Mouse (Mus musculus) spleen, postnatal 4 days (tissue): ENCODE results near the gene Hdac4.

Source experiments
- DNase-seq, 2 experiments: peaks; one replicate each; pipeline ENCODE4 v3.0.0; 2022; ENCODE audit warnings: low spot score in 2 of 2

The Hdac4 gene

DNA sequence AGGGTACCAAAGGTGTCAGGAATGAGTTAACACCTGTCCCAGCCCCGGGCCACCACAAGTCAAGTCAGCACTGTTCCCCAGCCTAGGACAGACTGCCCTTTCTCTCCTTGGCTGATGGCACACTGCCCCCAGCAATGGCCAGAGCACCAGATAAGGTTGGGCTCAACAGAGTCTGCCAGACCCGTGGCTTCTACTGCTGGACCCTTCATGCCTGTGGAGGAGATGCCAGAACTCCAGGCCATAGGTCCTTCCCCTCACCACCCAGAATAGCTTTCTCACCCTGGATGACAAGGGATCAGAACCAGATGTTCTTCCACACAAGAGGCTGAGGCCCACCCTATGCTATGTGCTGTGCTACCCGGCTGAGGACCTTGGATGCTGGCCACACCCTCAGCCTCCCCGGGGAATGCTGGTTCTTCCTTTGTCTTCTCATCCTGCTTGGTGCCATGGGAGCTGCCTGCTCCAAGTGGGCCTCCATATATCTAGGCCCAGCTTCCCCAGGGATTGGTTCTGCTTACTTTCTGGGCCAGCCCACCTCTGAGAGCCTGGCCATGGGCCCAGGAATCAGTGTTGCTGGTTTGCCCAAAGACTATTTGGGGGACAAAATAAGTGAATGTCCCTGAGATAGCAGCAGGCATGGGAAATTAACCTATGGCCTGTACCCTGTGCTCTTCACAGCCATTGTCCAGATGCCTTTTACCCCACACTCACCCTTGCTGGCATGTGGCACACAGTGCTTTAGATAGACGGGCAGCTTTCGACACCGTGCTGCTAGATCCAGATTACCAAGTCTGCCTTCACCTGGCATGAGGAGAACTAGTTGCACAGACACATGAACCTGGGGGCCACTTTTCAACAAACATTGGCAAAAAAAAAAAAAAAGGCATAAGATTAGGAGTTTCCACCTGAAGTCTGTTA lies 273.0 kb downstream of the Hdac4 start:
- DNase-seq = no peak

DNA sequence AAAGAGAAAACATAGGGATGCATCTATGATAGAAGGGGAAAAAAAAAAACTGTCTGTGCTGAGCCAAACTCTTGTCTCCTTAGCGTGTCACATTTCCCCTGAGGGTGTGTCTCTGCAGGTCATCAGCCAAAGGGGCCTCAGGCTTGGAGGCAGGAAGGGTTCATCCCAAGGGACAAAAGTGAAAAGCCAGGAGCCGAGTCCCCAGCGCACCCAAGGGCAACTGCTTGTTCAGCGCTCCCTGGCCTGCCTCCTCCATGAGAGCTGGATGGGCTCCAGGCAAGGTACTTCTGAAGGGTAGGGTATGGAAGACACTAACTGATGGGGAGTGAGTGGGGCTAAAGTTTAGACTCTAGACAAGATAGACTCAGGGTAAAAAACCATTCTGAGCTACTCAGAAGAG lies 273.8 kb downstream of the Hdac4 start:
- DNase-seq = no peak

DNA sequence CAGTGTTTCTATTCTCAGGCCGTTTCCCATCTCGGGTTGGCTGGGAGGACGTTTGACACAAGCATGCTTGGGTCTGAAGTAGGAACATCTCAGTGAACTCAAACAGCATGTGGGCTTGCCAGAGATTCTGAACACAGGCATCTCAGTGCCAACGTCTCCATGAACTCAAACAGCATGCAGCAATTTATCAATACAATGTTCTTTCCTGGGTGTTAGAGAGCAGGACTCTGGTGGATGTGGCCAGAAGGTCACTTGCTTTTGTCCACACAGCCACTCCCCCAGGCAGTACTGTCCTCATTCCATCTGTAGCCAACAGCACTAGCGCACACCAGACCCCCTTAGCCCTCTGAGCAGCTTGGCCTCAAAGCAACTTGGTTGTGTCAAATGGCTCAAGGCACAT lies 274.2 kb downstream of the Hdac4 start:
- no peak for DNase-seq

DNA sequence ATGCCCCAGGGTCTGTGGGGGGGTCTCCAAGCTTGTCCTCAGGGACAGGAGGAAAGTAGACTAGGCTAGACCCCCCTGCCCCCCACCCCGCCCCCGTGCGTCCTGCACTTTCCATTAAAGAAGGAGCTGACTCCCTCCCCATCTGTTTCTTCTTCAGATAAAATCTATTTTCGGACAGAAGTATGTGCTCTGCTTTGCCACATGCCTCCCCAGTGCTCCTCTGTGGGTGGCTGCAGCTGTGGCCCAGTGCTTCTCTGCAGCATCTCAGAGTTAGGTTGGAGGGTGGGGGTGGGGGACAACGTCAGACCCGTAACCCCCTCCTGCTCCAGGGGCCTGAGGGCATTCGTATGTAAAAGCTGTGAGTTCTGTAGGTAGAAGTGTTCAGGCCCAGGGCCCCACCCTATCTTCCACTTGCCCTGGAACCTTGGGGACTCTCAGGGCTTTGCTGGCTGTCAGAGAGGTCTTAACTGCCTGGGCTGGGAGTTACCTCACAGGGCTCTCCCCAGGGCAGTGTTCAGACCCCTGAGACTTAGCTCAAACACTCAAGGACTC lies 275.4 kb downstream of the Hdac4 start:
- DNase-seq = no peak

DNA sequence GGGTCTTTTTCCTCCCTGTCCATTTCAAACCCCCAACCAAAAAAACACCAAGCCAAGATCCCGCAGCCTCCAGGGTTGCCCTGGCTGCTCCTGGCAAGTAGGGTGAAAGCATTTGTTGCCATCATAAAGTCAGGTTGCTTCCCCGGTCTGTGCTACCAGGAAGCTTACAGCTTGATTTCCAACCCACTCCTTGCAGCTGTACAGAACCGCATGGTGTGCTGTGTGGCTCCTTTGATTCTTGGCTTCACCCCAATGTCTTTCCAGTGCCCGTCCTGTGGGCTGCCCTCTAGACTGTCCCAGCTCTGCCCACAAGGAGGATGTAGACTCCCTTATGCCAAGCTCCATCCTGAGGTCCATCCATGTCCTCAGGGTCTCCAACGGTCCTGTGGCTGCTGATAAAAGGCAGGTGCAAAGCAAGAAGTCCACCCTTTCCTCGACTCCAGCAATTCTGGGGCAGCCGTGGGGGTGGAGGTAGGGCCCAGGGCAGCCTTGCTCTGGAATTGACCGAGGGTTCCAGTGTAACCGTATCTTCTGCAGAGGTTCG lies 277.2 kb downstream of the Hdac4 start:
- no peak for DNase-seq

DNA sequence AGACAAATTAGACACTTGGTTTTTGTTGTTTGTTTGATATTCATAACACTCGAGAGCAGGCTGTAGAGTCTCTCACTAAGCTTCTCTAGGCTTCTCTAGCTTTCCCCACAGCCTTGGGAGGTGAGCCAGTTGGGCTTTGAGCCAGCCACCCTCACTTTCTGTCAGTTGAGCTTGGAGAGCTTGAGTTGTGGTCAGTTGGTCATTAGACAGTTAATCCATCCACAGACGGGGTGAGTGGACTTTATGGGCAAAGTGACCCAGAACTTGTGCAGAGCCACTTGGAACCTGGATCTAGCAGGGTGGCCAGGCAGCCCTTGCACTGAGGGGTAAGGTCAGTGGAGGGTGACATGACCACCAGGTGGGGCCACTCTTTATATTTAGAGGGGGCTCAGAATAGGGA lies 277.9 kb downstream of the Hdac4 start:
- no peak for DNase-seq

DNA sequence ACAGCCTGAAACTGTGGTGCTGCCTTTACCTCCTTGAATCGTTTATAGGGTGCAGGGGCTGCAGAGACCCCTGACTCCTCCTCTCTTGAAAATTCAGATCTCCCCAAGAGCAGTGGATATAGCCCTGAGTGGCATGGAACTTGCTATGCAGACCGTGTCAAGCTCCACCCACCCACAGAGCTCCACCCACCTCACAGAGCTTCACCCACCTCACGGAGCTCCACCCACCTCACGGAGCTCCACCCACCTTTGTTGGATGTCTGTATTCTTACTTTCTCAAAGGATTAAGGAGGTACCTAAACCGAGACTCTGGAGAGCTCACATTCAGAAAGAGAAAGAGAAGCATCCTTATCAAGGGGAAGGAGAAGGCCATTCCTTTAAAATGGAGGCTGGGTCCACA lies 279.5 kb downstream of the Hdac4 start:
- DNase-seq = no peak

DNA sequence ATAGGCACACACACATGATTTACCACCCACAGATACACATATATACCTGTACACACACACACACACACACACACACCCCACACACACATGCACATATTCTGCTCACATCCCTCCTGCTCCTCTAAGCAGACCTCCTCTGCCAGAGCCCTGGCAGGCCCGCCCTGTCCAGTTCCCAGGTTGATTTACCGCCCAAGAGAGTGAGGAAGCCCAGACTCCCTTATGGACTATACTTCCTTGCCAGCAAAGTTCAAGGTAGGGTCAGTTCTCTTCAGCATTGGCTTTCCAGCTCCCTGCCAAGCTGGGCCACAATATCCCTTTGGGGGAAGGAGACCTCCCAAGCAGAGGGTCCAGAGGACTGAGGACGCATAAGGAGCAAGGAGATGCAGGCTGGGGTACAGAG lies 280.9 kb downstream of the Hdac4 start:
- DNase-seq = no peak

DNA sequence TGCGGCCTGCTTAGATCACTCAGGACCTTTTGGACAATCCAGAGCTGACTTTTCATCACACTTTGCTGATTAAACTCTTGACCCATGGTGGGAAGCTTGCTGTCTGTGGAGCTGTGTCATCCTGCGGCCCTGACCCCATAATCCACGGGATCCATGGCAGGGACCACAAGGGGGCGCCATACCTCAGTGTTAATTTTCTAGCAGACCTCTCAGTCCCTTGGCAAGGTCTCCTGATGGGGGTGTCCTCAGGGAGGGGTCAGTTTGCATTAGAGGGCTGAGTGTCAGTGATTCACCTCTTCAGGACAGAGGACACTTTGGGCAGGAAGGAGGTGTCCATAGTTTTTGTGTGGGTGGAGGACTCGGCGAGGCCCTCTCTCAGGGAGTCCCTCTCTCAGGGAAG lies 281.6 kb downstream of the Hdac4 start:
- DNase-seq = peak in 1 of 2 experiments; percentile 75

DNA sequence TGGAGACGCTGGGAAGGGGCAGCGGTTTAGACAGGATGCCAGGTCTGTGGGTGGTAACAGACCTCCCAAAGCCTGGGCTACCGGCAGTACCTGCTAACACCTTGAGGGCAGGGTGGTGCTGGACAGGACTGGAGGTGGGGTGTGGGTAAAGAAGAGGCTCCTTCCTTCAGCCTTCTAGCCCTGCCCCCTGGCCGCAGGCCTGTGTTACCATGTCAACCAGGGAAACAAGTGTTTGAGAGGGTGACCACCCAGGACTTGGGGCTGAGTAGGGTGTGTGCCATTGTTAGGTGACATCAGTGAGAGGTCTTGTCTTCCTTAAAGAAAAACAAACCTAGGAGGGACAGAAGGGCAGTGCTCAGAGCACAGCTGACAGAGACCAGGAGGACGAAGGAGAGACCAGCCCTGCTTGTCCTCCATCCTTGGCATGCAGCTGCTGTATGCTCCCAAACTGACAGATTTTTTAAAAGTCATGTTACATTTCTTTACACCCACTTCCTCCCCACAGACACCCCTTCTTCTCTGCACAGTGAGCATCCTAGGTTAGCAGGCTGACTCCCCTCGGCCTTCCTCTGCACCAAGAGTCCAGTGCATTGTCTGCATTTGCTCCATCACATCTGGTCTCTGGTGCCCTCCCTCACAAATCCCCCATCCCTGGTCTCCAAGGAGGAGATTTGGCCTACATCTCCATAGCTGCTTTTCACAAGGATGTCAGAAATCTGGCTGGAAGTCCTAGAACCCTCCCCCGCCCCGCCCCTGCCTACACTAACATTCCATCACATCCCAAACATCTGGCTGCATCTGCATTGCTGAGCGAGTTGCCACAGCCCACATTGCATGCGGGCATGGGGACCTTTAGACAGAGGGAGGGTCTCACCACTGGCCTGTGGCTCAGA lies 283.0 kb downstream of the Hdac4 start:
- DNase-seq = no peak

DNA sequence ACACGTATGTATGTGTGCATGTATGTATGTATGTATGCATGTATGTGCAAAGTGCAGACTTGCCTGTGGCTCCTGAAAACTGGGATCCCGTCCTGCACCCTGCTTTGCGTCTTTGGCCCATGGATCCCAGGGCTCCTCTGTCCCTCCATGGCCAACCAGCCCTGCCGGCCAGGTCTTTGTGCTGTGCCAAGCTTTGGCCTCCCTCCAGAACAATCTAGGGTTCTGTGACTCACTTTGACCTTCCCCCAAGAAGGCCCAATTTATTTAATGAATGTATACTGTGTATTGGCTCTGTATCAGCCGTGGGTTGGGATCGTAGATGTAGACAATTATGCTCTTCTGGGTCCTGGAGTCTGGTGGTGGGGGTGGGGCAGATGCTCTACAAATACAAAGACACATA lies 290.2 kb downstream of the Hdac4 start:
- no peak for DNase-seq

DNA sequence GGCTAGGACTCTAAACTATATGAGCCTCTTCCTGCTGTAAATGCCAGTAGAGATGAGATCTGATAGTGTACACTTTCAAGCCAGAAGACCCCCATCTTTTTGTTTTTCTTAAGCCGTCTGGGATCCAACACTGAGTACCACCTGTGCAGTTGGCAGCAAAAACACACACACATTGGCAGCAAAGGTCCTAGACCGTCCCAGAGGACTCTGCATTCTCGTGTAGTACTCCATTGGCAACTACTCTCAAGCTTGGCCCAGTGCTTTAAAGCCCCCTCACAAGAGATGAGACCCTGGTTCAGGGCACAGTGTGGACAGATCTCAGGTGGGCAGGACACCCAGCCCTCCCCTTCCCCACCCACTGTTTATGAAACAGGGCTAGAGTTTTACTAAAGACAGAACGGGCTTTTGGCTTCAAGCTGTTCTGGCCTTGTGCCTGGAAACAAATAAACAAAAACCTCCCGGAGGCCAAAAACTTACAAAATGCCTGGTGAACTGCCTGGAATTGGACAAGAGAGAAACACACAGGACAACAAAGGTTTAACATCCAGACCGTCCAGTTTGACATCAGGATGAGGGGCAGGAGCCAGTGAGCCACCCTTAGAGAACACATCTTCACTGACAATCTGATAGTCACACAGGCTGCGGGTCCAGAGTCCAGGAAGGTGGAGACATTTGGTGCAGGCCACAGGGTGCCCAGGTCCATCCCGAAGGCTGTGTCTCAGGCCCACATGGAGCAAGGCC lies 292.1 kb downstream of the Hdac4 start:
- no peak for DNase-seq

DNA sequence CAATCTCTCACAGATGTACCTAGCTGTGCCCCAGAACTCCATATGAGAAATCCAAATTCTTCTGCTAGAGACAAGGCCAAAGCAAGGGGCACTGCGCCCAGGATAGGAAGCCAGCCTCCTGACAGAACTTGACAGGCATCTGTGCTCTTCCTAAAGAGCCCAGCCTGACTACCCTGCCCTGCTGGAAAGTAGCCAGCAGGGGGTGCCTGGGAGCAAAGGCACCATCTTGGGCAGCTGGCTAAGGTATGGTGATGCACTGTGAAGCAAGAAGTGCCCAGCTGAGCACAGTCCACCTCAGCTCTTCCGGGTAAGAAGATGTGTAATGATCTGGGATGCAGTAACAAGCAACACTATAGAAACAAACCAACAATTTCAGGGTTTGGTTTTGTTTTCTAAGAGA lies 298.4 kb downstream of the Hdac4 start:
- DNase-seq = no peak

DNA sequence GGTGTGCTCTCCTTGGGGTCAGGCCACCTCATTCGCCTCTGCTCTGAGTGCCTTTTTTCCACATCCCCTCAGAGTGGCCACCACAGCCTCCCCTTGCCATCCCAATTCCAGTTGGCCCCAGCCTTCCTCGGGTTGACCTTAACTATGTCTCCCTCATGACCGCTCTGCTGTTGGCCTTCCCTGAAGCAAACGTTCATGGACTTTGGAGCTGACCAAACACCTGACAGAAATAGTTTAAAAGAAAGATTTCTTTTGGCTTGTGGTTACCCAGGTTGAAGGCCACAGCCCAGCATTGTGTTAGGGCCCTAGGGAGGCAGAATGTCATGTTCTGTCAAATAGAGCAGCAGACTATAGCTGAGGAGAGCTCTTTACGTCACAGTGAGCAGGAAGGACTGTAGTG lies 301.2 kb downstream of the Hdac4 start:
- no peak for DNase-seq

DNA sequence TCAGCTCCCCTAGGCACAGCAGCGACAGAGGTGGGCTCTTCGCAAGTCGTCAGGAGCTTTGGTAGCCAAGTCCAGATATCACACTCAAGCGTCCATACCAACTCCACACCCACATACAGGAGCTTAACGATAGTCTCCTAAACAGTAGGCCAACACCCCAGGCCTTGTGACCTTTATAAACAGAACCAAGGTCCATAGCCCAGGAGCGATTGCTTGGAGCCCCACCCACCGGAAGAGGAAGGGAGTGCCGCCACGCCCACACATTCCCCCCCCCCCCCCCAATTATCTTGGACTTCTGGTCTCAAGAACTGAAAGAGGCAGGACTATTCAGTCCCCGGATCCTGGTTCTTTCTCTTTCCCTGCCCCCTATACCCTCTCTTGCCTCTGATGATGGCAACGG lies 301.9 kb downstream of the Hdac4 start:
- no peak for DNase-seq

DNA sequence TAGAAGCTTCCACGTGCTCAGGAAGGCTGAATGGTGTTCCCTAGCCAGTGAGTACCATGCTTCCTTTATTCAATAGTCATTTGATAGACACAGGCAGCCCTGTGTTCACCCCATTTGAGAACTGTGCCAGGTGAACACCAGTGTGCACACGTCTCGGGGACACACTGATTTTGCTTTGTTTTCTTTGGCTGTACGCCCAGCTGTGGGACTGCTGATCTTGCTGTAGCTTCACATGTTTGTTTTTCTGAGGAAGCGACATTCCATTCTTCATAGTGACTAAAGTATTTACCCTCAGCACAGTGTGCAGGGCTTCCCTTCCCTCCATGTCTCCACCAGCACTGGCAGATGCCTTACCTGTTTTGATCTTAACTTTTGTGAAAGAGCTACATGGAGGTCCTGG lies 312.4 kb downstream of the Hdac4 start:
- DNase-seq = no peak

DNA sequence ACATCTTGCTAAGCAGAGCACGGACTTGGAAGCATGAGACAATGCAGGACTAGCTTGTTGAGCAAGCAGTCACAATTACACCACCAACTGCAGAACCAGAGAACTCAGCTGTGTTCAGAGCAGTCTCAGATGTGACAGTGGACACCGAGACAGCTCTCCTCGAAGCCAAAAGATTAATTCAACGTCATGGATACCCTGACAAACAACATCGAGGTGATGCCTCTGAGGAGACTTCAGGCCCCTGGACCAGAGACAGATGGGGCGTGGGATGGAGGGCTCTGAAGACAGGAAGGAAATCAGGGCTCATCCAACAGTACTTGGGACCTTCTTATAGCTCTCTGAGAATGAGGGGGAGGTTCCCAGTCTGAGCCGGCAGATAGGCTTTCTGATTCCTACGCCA lies 314.6 kb downstream of the Hdac4 start:
- DNase-seq = no peak

DNA sequence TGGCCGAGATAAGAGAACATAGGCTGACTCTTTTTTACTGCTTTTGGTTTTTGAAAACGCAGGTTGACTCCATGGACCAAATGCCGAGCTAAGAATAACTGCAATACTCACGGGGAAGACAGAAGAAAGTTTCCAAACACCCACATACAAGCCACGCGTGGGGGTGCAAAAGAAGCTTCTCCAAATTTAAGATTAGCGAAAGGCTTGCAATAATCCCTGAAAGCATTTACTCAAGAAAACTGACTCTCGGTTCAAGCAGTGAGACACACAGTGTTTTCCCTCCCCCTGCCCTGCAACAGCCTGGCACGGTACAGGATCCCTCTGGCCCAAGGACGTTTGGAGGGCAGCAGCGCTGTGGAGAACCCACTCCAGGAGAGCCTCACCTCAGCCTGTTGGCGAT lies 315.3 kb downstream of the Hdac4 start:
- DNase-seq = no peak
